Mouse (Mus musculus) liver, embryonic 14.5 days (tissue): ENCODE results near the gene Galp. TPM values are rescaled to one million over a fixed set of nuclear protein-coding genes. Genes with fewer than 3 reads are reported as not detected.

Experiments
- ATAC-seq: fragments of 200-750 bp; cut with Nextera tagmentation; 2 replicates; pipeline ENCODE4 v1.8.0; 2017; ENCODE audit warnings: moderate number of reproducible peaks, mild to moderate bottlenecking, moderate library complexity; ENCODE audit not compliant: insufficient read depth
- DNase-seq, 3 experiments: peaks; one replicate each; pipeline ENCODE4 v3.0.0-alpha.2; 2012 to 2013; ENCODE audit warnings: low read depth in 3 of 3, low spot score in 3 of 3
- H3K27ac ChIP-seq: fragments of 300-500 bp; sonication (generic); 2 replicates; pipeline ENCODE4 v1.5.1; 2014; ENCODE audit warnings: moderate library complexity, mild to moderate bottlenecking, control low read depth, inconsistent platforms
- H3K27me3 ChIP-seq: fragments of 300-500 bp; sonication (generic); 2 replicates; pipeline ENCODE4 v1.6.1; 2014; ENCODE audit warnings: mild to moderate bottlenecking, low read length, moderate library complexity; ENCODE audit not compliant: control insufficient read depth, insufficient read depth
- H3K36me3 ChIP-seq: fragments of 300-500 bp; sonication (generic); replicated peaks from 2 replicates; pipeline ENCODE4 v1.6.1; 2014; ENCODE audit warnings: low read depth; ENCODE audit not compliant: control insufficient read depth, insufficient read depth
- H3K4me1 ChIP-seq, 2 experiments: fragments of 200-500 bp in 1 of 2; fragments of 300-500 bp in 1 of 2; sonication (generic) in 1 of 2; replicated peaks; 2 replicates each; pipeline ENCODE4 v1.6.1; 2012 to 2014; ENCODE audit warnings: antibody characterized with exemption in 1 of 2, inconsistent platforms in 1 of 2, low read length in 1 of 2; ENCODE audit not compliant: control insufficient read depth in 2 of 2, insufficient read depth in 2 of 2
- H3K4me2 ChIP-seq: fragments of 300-500 bp; sonication (generic); 2 replicates; pipeline ENCODE4 v1.6.1; 2014; ENCODE audit warnings: low read depth, mild to moderate bottlenecking, control low read depth, moderate library complexity
- H3K4me3 ChIP-seq, 2 experiments: fragments of 200-500 bp in 1 of 2; fragments of 300-500 bp in 1 of 2; sonication (generic) in 1 of 2; 2 replicates each; pipeline ENCODE4 v1.5.1; 2012 to 2014; ENCODE audit warnings: low read depth in 2 of 2, low read length in 2 of 2, mild to moderate bottlenecking in 2 of 2, control low read depth in 1 of 2, inconsistent platforms in 1 of 2, moderate library complexity in 1 of 2; ENCODE audit not compliant: insufficient read depth in 1 of 2
- H3K9ac ChIP-seq: fragments of 300-500 bp; sonication (generic); replicated peaks from 2 replicates; pipeline ENCODE4 v1.6.1; 2014; ENCODE audit warnings: mild to moderate bottlenecking, control low read depth, moderate library complexity
- H3K9me3 ChIP-seq: fragments of 300-500 bp; sonication (generic); 2 replicates; pipeline ENCODE4 v1.6.1; 2016; ENCODE audit warnings: low read length, mixed read lengths; ENCODE audit not compliant: control insufficient read depth
- CTCF ChIP-seq: IDR thresholded peaks from 2 replicates; pipeline ENCODE4 v1.5.1; 2016; ENCODE audit warnings: antibody characterized with exemption, low read depth, control low read depth
- EP300 ChIP-seq: IDR thresholded peaks from 2 replicates; pipeline ENCODE4 v1.6.1; 2016; ENCODE audit warnings: antibody characterized with exemption, low read depth
- WGBS: fragments of 180-500 bp; shearing (Covaris S2); extraction: QIAGEN DNeasy Blood & Tissue Kit; methylation state at CpG from one replicate; pipeline ENCODE4 v1.1.7; 2014; ENCODE audit not compliant: insufficient replicate concordance; 5-methylcytosine and 5-hydroxymethylcytosine counted together
- polyA plus RNA-seq, 2 experiments: library from polyadenylated mRNA; depleted of rRNA in 1 of 2; stranded (reverse) in 1 of 2; unstranded in 1 of 2; fragments of >200 nt; fragmentation: Nextera tagmentation in 1 of 2; extraction: Ambion mirVana in 1 of 2; gene quantifications; 2 replicates each; pipeline versions ENCODE4 v1.2.1 to v1.2.3; 2012 to 2014

Galp gene
- polyA plus RNA-seq, 2 experiments = not detected

DNA sequence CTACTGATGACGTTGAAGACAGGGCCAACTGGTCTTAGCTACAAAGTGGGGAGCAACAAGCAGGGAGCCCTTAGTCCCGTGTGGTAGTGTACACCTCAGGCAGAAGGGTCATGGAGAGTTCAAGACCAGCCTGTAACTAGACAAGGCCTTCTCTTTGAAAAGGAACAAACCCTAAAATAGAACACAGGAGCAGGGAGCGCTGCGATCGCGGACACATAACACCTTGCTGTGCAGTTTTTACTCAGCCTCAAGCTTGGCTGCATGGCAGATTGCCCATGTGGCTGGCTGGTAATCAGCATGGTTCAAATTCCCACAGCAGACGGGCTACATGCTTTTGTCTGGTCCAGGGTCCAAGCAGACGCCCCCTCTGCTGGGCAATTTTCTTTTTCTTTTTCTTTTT lies 12.4 kb upstream of the Galp start:
- Histone ChIP-seq H3K9ac (no peak overlapping the region), H3K4me2 (no peak overlapping the region), H3K9me3 (no peaks in the 10 kb centered on the region), H3K36me3 (no peaks in the 10 kb centered on the region; the same call in 1 of the 2 replicates), H3K27ac (no peak overlapping the region), H3K4me1 (0 out of 4 replicates have a peak, but pooled peaks cover 0 to 4% of the 10 kb centered on the region in 2 experiments), H3K27me3 (no peaks in the 10 kb centered on the region), H3K4me3 (no peak overlapping the region)
- TF ChIP-seq CTCF = no peak
- no peak for TF ChIP-seq EP300
- no peak for DNase-seq
- WGBS = 69% methylated on average over 8 of the region's 8 CpGs
- no peak for ATAC-seq

GRCm38 (mm10) chr7:6185391-6185790 lies 11.5 kb upstream of the Galp start:
- H3K4me1 ChIP-seq = 0 out of 4 replicates have a peak, but pooled peaks cover 0 to 4% of the 10 kb centered on the region in 2 experiments

DNA sequence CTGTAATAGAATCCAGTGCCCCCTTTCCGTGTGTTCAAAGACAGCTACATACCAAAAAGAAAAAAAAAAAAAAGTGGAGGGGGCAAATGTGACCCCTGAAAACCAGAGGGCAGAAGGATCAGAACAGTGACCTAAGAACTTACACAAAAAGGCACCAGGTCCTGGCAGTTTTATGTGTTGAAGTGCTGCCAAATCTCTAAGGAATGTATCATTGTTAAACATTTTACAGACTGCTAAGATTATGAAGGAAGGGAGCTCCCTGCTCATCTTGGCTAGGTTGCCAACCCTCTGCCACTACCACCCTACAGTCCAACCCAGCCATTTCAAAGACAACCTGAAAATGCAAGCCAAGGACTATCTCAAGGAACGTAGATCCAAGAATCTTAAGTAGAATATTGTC lies 10.7 kb upstream of the Galp start:
- H3K27ac ChIP-seq = no peak overlapping the region
- TF ChIP-seq EP300 = no peak
- TF ChIP-seq CTCF = no peak
- 0 out of 4 replicates have a peak, but pooled peaks cover 0 to 4% of the 10 kb centered on the region in 2 experiments for H3K4me1 ChIP-seq
- H3K27me3 ChIP-seq = no peaks in the 10 kb centered on the region
- ATAC-seq = no peak
- H3K36me3 ChIP-seq = no peaks in the 10 kb centered on the region; the same call in 1 of the 2 replicates
- H3K9ac ChIP-seq = no peak overlapping the region
- H3K4me2 ChIP-seq = no peak overlapping the region
- no peaks in the 10 kb centered on the region for H3K9me3 ChIP-seq
- no peak overlapping the region for H3K4me3 ChIP-seq
- no peak for DNase-seq
- WGBS = 50% methylated on average over 2 of the region's 2 CpGs

More at GRCm38 (mm10) chr7:6185391-6185790, 11.5 kb upstream of the Galp start:
- no peak overlapping the region for H3K9ac ChIP-seq
- no peak overlapping the region for H3K27ac ChIP-seq
- no peaks in the 10 kb centered on the region for H3K27me3 ChIP-seq
- DNase-seq = no peak
- no peak for TF ChIP-seq EP300
- no peak for TF ChIP-seq CTCF
- no peak for ATAC-seq
- H3K9me3 ChIP-seq = no peaks in the 10 kb centered on the region
- no peak overlapping the region for H3K4me3 ChIP-seq
- H3K36me3 ChIP-seq = no peaks in the 10 kb centered on the region; the same call in 1 of the 2 replicates
- no peak overlapping the region for H3K4me2 ChIP-seq
- 57% methylated on average over 1 of the region's 1 CpGs for WGBS

DNA sequence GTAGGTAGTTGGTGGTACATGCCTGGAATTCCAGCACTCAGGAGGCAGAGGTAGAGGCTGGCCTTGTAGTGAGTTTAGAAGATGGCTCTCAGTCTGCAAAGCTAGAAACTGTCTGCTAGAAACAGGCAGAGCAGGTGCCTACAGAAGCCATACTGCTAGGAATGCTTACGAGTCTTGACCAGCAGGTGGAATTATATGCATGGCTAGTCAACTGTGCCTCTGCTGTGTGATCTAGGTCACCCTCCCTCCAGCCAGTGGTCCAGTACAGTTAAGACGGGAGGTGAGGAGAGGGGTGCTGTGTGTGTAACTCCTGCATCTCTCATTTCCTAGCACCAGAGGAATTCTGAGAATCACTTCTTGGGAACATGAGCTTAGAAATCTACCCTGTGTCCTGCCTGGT lies 10.1 kb upstream of the Galp start:
- H3K36me3 ChIP-seq = no peaks in the 10 kb centered on the region; the same call in 1 of the 2 replicates

GRCm38 (mm10) chr7:6189542-6189941 lies 7.3 kb upstream of the Galp start:
- H3K27ac ChIP-seq = no peak overlapping the region
- TF ChIP-seq CTCF (peak; percentile 34; the same call in 1 of the 2 replicates), EP300 (no peak)
- H3K27me3 ChIP-seq = no peaks in the 10 kb centered on the region
- H3K4me3 ChIP-seq = no peak overlapping the region
- no peak for ATAC-seq
- no peaks in the 10 kb centered on the region for H3K9me3 ChIP-seq
- H3K9ac ChIP-seq = no peak overlapping the region
- no peak for DNase-seq
- no peak overlapping the region for H3K4me2 ChIP-seq
- no peaks in the 10 kb centered on the region; the same call in 1 of the 2 replicates for H3K36me3 ChIP-seq
- H3K4me1 ChIP-seq = no peaks in the 10 kb centered on the region
- 53% methylated on average over 45 of the region's 45 CpGs for WGBS

More for the DNA sequence above, 10.1 kb upstream of the Galp start:
- no peaks in the 10 kb centered on the region for H3K9me3 ChIP-seq
- WGBS = 70% methylated on average over 2 of the region's 2 CpGs
- H3K4me3 ChIP-seq = no peak overlapping the region
- 0 out of 4 replicates have a peak, but pooled peaks cover 0 to 4% of the 10 kb centered on the region in 2 experiments for H3K4me1 ChIP-seq
- no peak overlapping the region for H3K4me2 ChIP-seq
- ATAC-seq (no peak), DNase-seq (no peak)
- H3K27me3 ChIP-seq = no peaks in the 10 kb centered on the region
- no peak overlapping the region for H3K9ac ChIP-seq
- TF ChIP-seq EP300 (no peak), CTCF (no peak)
- H3K27ac ChIP-seq = no peak overlapping the region
